Mouse (Mus musculus) lung, postnatal 4 days (tissue): ENCODE results near the gene Gm3646.
A peak's percentile ranks its signal among the peaks of the same experiment; 100 is the strongest.

Experiments used
- DNase-seq, 2 experiments: peaks; one replicate each; pipeline ENCODE4 v3.0.0; 2021

The Gm3646 gene

DNA sequence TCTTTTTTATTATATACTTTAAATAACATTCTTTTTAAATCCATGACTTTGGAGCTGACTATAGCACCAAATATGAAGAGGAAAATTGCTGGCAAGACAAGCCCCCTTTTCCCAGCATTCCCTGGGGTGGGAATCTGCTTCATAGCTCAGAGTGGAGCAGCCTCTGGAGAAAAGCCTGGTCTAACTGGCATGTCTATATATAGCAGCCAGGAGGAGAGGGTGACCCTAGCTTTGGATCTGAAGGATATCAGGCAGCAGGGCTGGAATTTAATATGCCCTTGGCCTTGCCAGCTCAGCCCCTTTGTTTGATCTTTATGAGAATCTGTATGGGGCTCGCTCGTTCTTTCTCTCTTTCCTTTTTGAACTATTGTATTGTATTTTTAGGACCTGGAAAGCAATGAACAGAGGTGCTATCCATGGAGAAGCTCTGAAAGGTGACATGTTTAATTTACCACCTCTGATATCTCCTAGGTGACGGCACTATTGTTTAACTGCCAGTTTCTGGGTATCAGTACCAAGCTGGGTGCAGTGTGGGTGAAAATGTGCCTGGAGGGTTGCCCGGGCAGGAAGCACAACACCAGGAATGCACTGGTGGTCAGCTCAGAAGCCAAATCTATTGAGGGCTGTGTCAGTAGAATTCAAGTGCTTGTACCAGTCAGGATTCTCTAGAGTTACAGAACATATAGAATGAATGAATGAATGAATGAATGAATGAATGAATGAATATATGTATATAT is at the start of gene Gm3646:
Gene Gm3646 (minus strand): TSS at position 90 of the 737 bp plus-strand sequence.
- DNase-seq, result no peak

- peak; percentile 42 to 51 for DNase-seq
These were observed 41.9 kb upstream of the Gm3646 start for GRCm38 (mm10) chr1:39847066-39847465.

- DNase-seq, result no peak
These were observed 41.0 kb upstream of the Gm3646 start for GRCm38 (mm10) chr1:39846031-39846550.

DNA sequence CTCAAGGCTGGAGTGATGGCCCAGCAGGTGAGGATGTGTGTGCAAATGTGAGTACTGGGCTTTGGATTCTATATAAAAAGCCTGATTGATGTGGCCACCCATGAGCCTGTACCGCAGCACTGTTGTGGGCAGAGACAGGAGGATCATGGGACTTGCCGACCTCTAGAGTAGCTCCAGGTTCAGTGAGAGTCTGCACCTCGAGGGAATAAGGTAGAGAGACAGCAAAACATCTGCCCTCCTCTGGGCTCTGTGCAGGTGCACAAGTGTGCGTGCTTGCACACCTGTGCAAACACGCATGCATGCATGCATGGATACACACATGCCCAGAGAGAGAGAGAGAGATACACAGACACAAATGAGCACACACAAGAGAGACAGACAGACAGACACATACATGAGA is 38.2 kb upstream of the Gm3646 start:
- no peak for DNase-seq

- DNase-seq, result no peak
These were observed 37.3 kb upstream of the Gm3646 start for GRCm38 (mm10) chr1:39842218-39843007.

DNA sequence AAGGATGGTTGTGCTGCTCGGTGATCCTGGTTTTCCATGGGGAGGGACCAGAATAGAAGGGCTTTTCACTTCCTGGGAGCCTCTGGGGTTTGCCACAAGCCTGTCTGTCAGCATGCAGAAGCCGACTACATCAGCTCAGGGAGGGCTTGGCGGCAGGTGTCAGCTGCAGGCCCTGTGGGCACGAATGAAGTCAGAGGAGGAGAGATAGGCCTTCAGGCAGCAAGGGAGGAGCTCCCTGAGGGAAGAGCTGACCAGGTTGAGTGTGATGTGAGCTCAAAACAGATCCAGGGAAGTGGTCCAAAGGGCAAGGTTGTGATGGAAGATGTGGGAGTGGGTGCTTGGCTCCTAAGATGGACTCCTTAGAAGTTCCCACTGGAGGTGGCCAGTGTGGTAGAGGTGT is 35.7 kb upstream of the Gm3646 start:
- DNase-seq, result no peak

DNA sequence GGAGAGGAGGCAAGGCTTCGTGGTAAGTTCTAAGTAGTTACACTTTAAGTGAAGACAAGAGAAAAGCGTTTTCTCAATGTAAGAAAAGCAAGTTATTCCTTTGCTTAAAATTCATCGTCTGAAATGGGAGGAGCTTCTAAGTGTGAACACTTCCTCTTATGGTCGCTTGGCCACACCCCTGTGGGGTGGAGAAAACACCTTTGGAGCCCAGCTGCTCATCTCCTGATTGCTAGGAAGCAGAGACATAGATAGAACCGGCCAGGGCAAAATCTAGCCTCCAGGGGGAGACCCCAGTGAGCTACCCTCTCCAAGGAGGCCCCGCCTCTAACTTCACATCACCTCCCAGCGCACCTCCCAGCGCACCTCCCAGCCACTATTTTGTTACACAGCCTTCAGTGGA is 34.7 kb upstream of the Gm3646 start:
- no peak for DNase-seq

GRCm38 (mm10) chr1:39839217-39839616 is 34.1 kb upstream of the Gm3646 start:
- DNase-seq, result no peak

DNA sequence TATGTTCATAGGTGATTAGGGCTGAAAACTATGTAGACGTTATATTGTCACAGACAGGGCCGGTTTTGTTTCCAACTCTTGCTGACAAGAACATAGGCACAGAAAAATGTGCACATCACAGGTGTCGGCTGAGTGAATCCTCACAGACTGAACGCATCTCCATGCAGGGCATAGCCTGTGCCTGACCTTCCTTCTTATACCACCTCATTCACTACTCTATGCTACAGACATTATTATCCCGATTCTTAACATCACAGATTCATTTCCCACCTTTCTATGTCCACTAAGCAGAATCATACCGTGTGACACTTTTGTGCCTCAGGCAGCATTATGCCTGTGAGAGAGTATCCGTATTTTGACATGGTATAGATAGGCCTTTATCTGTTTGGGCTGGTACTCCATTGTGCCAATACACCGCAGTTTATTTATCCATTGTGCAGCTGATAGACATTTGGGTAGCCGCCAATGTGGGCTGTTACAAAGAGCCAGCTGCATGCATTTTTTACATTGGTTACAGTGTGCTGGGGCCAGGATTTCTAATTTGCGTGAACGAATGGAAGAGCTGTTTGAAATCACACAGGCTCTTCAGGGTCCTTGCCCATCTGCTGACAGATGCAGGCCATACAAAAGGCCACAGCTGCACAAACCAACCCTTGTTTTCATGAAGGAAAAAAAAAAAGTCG is 33.5 kb upstream of the Gm3646 start:
- peak; percentile 30 to 47 for DNase-seq

GRCm38 (mm10) chr1:39831594-39832039 is 26.5 kb upstream of the Gm3646 start:
- DNase-seq, result no peak

GRCm38 (mm10) chr1:39830786-39831593 is 25.9 kb upstream of the Gm3646 start:
- DNase-seq, result no peak

DNA sequence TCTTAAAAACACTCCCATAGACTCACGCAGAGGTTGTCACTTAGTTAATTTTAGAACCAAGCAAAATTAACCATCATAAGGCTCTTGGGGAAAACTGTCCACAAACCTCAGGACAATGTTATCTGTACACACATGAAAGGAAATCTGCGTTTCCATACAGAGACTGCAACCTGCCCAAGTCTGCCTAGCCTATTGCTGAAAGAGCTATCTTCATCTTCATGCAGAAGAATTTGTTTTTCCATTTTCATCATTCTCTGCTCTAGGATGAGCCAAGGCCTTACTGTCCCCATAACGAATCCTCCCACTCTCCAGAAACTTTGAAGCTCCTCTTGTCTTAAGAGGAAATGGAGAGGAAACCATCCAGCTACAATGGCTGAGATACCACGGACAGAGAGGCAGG is 19.8 kb upstream of the Gm3646 start:
- no peak for DNase-seq

DNA sequence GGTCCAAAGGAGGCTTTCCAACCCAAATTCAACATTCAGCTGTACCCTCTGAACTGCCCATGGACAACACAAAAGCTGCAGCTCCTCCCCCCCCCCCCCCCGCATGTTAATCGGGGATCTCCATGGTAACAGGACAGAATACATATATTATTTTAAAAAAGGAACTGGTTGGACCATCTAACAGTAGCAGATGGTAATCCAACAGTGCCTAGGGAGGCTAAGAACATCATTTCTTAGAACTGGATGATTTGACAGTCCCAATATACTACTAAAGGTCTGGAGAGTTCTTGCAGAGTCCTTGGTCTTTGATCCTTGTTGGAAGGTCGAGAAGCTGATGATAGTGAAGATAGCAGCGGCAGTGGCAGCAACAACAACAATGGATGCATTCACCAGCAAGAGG is 19.1 kb upstream of the Gm3646 start:
- no peak for DNase-seq

- no peak for DNase-seq
These were observed 14.5 kb upstream of the Gm3646 start for GRCm38 (mm10) chr1:39819596-39819995.

GRCm38 (mm10) chr1:39815766-39816165 is 10.6 kb upstream of the Gm3646 start:
- DNase-seq, result no peak

- DNase-seq, result no peak
These were observed 7.9 kb upstream of the Gm3646 start for GRCm38 (mm10) chr1:39813067-39813466.

- no peak for DNase-seq
These were observed 343 bp downstream of the Gm3646 start for GRCm38 (mm10) chr1:39804789-39805188.

- DNase-seq, result no peak
These were observed 2.2 kb downstream of the Gm3646 start for GRCm38 (mm10) chr1:39802946-39803345.

DNA sequence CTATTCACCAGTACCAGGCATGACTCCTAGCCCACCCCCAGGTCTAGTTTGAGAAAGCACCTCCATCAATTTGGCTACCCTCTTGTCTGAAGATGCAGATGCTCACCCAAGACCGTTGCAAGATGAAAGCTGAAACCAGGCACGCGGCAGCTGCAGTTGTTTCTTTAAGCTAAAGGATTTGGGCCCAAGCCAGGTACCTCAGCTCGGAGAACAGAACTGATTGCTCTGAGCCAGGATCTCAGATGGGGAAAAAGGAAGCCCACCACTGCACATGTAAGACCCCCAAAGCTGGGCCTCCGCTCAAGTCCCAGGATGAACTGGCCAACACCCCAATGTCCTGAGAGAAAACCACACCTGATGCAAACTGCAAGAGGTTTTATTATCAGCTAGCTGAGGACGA is 7.6 kb downstream of the Gm3646 start:
- DNase-seq, result no peak

DNA sequence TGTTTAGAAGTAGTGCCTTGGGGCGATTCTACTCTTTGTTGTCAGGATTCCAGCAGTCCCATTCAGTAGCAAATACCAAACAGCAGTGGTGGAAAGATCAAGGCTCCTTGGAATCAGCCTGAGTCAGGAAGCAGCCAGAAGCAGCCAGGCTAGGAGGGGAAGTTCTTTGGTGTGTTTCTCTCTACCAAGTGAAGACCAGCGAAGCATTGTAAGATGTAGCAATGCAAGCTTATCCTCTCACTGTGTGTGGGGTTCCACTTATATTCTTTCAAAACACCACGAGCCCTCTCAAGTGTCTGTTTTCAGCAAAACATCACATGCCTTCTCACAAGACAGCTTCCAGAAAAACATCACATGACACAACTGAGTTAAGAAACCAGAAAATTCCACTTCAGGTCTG is 8.4 kb downstream of the Gm3646 start:
- DNase-seq, result no peak

DNA sequence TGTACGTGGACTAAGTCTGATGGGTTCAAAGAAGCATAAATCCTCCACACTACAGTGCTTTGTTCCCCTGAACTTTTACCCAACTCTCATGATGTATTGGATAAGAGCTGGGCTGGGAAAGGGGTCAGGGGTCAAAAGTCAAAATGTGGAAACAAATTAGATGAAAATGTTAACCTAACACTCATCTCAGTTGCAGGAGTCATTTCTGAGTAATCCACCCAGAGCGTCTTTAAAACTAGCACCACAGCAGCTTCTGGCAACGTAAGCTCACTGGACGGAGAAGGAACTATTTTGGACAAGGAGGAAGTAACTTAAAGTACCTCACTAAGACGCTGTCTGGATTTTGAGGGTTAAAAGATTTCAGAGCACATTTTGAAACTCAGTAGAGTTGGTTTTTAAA is 20.5 kb downstream of the Gm3646 start:
- DNase-seq, result no peak

GRCm38 (mm10) chr1:39781835-39782234 is 23.3 kb downstream of the Gm3646 start:
- DNase-seq, result no peak
